Mouse (Mus musculus): ENCODE data around the gene Thada. TPM values are rescaled to one million over a fixed set of nuclear protein-coding genes. Genes with fewer than 3 reads are reported as not detected.

Gene Thada
- polyA plus RNA-seq, 1 experiment from 2014 or later, result 6.6 TPM

GRCm38 (mm10) chr17:84163066-84163785 lies 302.8 kb downstream of the Thada start:
- Histone ChIP-seq H3K9ac (no peak overlapping the region), H3K4me1 (replicated peaks) (peaks cover 8% of the 10 kb centered on the region; the same call in 1 of the 2 replicates), H3K27me3 (no peaks in the 10 kb centered on the region), H3K4me2 (no peak overlapping the region), H3K9me3 (no peaks in the 10 kb centered on the region), H3K36me3 (no peaks in the 10 kb centered on the region), H3K4me3 (no peak overlapping the region), H3K27ac (replicated peaks) (no peak overlapping the region)
- ATAC-seq (ENCODE audit: low FRiP score, low read depth), result no peak
- 83% methylated on average over 12 of the region's 12 CpGs for WGBS

GRCm38 (mm10) chr17:84162211-84162760 lies 303.7 kb downstream of the Thada start:
- 88% methylated on average over 8 of the region's 8 CpGs for WGBS
- Histone ChIP-seq H3K9me3 (no peaks in the 10 kb centered on the region), H3K27ac (replicated peaks) (0 out of 2 replicates have a peak overlapping the region, but pooled peaks have one; percentile 2), H3K4me1 (replicated peaks) (peaks cover 8% of the 10 kb centered on the region; the same call in 1 of the 2 replicates), H3K4me3 (no peak overlapping the region), H3K27me3 (no peaks in the 10 kb centered on the region), H3K4me2 (no peak overlapping the region), H3K36me3 (no peaks in the 10 kb centered on the region), H3K9ac (no peak overlapping the region)
- ATAC-seq (ENCODE audit: low FRiP score, low read depth), result no peak

GRCm38 (mm10) chr17:84161231-84161854 lies 304.7 kb downstream of the Thada start:
- peak; percentile 66 for ATAC-seq (ENCODE audit: low FRiP score, low read depth)

GRCm38 (mm10) chr17:84158891-84159290 lies 307.1 kb downstream of the Thada start:
- no peaks in the 10 kb centered on the region for H3K27me3 ChIP-seq
- ATAC-seq (ENCODE audit: low FRiP score, low read depth), result no peak
- H3K36me3 ChIP-seq, result no peaks in the 10 kb centered on the region
- no peak overlapping the region for H3K4me2 ChIP-seq
- H3K9ac ChIP-seq, result no peak overlapping the region
- WGBS, result 61% methylated on average over 15 of the region's 15 CpGs
- H3K27ac ChIP-seq (replicated peaks), result no peak overlapping the region
- H3K4me1 ChIP-seq (replicated peaks), result peaks cover 11% of the 10 kb centered on the region; the same call in 1 of the 2 replicates
- no peaks in the 10 kb centered on the region for H3K9me3 ChIP-seq
- H3K4me3 ChIP-seq, result no peak overlapping the region

More at GRCm38 (mm10) chr17:84161231-84161854, 304.7 kb downstream of the Thada start:
- Histone ChIP-seq H3K27me3 (no peaks in the 10 kb centered on the region), H3K4me2 (no peak overlapping the region), H3K9me3 (no peaks in the 10 kb centered on the region), H3K27ac (replicated peaks) (0 out of 2 replicates have a peak overlapping the region, but pooled peaks have one; percentile 2), H3K36me3 (no peaks in the 10 kb centered on the region), H3K4me1 (replicated peaks) (peaks cover 11% of the 10 kb centered on the region; the same call in 1 of the 2 replicates), H3K4me3 (no peak overlapping the region), H3K9ac (no peak overlapping the region)
- 55% methylated on average over 6 of the region's 6 CpGs for WGBS

- no peaks in the 10 kb centered on the region for H3K27me3 ChIP-seq
- ATAC-seq (ENCODE audit: low FRiP score, low read depth), result no peak
- 80% methylated on average over 12 of the region's 12 CpGs for WGBS
Measured at GRCm38 (mm10) chr17:84158461-84158795, 307.6 kb downstream of the Thada start.

GRCm38 (mm10) chr17:84157743-84158460 lies 308.1 kb downstream of the Thada start:
- Histone ChIP-seq H3K27me3 (no peaks in the 10 kb centered on the region), H3K36me3 (no peaks in the 10 kb centered on the region), H3K9ac (no peak overlapping the region), H3K4me1 (replicated peaks) (peaks cover 11% of the 10 kb centered on the region; the same call in 1 of the 2 replicates), H3K9me3 (no peaks in the 10 kb centered on the region), H3K4me3 (no peak overlapping the region), H3K4me2 (no peak overlapping the region), H3K27ac (replicated peaks) (no peak overlapping the region)
- WGBS, result 73% methylated on average over 6 of the region's 6 CpGs
- ATAC-seq (ENCODE audit: low FRiP score, low read depth), result no peak

More at GRCm38 (mm10) chr17:84158461-84158795, 307.6 kb downstream of the Thada start:
- Histone ChIP-seq H3K4me2 (no peak overlapping the region), H3K27ac (replicated peaks) (no peak overlapping the region), H3K9me3 (no peaks in the 10 kb centered on the region), H3K4me3 (no peak overlapping the region), H3K36me3 (no peaks in the 10 kb centered on the region), H3K4me1 (replicated peaks) (peaks cover 11% of the 10 kb centered on the region; the same call in 1 of the 2 replicates), H3K9ac (no peak overlapping the region)

GRCm38 (mm10) chr17:84156748-84157742 lies 309.0 kb downstream of the Thada start:
- Histone ChIP-seq H3K9ac (no peak overlapping the region), H3K27me3 (no peaks in the 10 kb centered on the region), H3K4me1 (replicated peaks) (peaks cover 11% of the 10 kb centered on the region; the same call in 1 of the 2 replicates), H3K4me3 (no peak overlapping the region), H3K4me2 (no peak overlapping the region), H3K27ac (replicated peaks) (no peak overlapping the region), H3K36me3 (no peaks in the 10 kb centered on the region), H3K9me3 (no peaks in the 10 kb centered on the region)
- WGBS, result 44% methylated on average over 19 of the region's 19 CpGs
- no peak for ATAC-seq (ENCODE audit: low FRiP score, low read depth)

DNA sequence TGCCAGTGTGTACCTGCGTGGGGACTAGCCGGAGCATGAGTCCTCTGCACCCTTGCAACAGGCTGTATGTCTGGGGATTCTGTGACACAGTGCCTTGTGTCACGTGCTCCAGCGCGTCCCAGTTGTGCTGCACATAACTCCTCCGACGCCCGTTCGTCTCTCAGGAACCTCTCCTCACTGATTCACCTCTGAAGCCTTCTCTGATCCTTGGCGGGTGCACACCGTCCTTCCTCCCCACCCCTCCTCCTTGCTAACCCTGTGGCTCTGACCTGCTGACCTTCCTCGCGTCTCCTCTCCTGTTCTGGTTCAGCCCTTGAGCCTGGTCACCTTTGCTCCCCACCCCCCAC lies 309.8 kb downstream of the Thada start:
- WGBS, result 63% methylated on average over 13 of the region's 13 CpGs
- no peak for ATAC-seq (ENCODE audit: low FRiP score, low read depth)

DNA sequence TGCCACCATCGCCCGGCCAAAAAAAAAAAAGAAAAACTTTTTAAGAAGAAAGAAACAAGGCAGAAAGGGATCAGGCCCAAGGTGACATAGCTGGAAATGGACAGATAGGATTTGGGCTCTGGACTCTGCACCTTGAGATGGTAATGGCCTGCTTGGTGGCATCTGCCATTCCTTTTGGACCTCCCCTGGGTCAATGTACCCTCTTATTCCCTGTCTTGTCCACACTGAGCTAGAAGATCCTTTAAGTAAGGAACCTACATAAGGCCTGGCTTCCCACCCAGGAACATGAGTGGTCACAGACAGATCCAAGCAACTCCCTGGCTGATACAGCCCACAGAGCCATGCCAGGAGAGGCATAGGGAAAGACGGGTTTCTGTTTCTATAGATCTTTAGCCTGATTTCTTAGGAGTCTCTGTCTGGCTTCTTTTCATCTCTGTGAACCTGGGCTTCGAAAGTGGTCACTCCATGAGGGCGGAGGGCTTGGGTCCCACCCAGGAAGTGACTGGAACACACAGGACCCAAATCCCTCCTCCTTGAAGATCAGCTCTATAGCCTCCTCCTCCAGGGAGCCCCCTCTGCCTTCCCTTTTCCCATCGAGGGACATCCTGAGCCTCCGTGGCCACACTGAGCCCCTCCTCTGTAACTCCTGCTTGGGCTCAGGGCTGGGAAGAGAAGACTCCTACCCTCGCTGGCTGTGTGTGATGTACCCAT lies 310.3 kb downstream of the Thada start:
- no peak overlapping the region for H3K4me3 ChIP-seq
- no peaks in the 10 kb centered on the region for H3K36me3 ChIP-seq
- H3K9ac ChIP-seq, result no peak overlapping the region
- no peak overlapping the region for H3K27ac ChIP-seq (replicated peaks)
- H3K4me2 ChIP-seq, result no peak overlapping the region
- WGBS, result 80% methylated on average over 8 of the region's 8 CpGs
- H3K4me1 ChIP-seq (replicated peaks), result peaks cover 2% of the 10 kb centered on the region; the same call in 1 of the 2 replicates
- no peaks in the 10 kb centered on the region for H3K9me3 ChIP-seq
- H3K27me3 ChIP-seq, result no peaks in the 10 kb centered on the region
- ATAC-seq (ENCODE audit: low FRiP score, low read depth), result no peak

More for the DNA sequence above, 309.8 kb downstream of the Thada start:
- H3K9ac ChIP-seq, result no peak overlapping the region
- H3K4me2 ChIP-seq, result no peak overlapping the region
- peaks cover 5% of the 10 kb centered on the region; the same call in 1 of the 2 replicates for H3K4me1 ChIP-seq (replicated peaks)
- H3K36me3 ChIP-seq, result no peaks in the 10 kb centered on the region
- H3K27me3 ChIP-seq, result no peaks in the 10 kb centered on the region
- no peak overlapping the region for H3K27ac ChIP-seq (replicated peaks)
- H3K9me3 ChIP-seq, result no peaks in the 10 kb centered on the region
- no peak overlapping the region for H3K4me3 ChIP-seq

DNA sequence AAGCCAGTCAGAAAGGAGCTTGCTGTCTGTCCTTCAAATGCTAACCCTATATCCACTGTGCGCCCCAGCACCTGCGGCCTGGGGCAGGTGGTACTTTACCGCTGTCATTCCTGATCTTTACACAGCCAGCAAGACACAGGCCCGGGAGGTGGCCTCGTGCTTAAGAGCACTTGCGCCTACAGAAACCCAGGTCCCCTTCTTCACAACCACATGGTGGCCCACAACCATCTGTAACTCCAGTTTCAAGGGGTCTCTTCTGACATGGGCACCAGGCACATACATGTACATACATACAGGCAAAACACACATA lies 311.0 kb downstream of the Thada start:
- no peak overlapping the region for H3K9ac ChIP-seq
- H3K9me3 ChIP-seq, result no peaks in the 10 kb centered on the region
- no peak overlapping the region for H3K4me3 ChIP-seq
- H3K36me3 ChIP-seq, result no peaks in the 10 kb centered on the region
- H3K4me2 ChIP-seq, result no peak overlapping the region
- 93% methylated on average over 6 of the region's 6 CpGs for WGBS
- H3K27me3 ChIP-seq, result no peaks in the 10 kb centered on the region
- H3K27ac ChIP-seq (replicated peaks), result no peak overlapping the region
- ATAC-seq (ENCODE audit: low FRiP score, low read depth), result no peak
- peaks cover 2% of the 10 kb centered on the region; the same call in 1 of the 2 replicates for H3K4me1 ChIP-seq (replicated peaks)
